Mouse (Mus musculus) ovary, postnatal 36 days (tissue): Measurements from ENCODE around the gene Vmn1r25.
"Not testable (repeated sequence)": the region's sequence is repeated elsewhere in the genome, so short reads cannot be mapped to it uniquely, and the experiment has no call there.

Experiments
- DNase-seq: peaks from one replicate; pipeline ENCODE4 v3.0.0; 2022; ENCODE audit warnings: low spot score, mixed read lengths

Gene Vmn1r25

GRCm38 (mm10) chr6:57980710-57981109, at the start of gene Vmn1r25:
Gene Vmn1r25, minus strand, starts transcription at chr6:57980810.
- no peak for DNase-seq

GRCm38 (mm10) chr6:58017478-58017877, 36.9 kb upstream of the Vmn1r25 start:
- DNase-seq: not testable (repeated sequence)

- no peak for DNase-seq
Measured at GRCm38 (mm10) chr6:58015059-58015458, 34.4 kb upstream of the Vmn1r25 start, which contains the start of gene Vmn1r26. Gene Vmn1r26, minus strand, starts transcription at chr6:58015159.

- not testable (repeated sequence) for DNase-seq
Measured at GRCm38 (mm10) chr6:57961403-57961802, 19.2 kb downstream of the Vmn1r25 start, which contains the start of gene Vmn1r24. Gene Vmn1r24, minus strand, starts transcription at chr6:57961503.
